Comparison of ENCODE assay signal across 8 mouse cellular contexts in genomic region chr11:9011348-9011747, GRCm38 (mm10). TPM values are rescaled to one million over a fixed set of nuclear protein-coding genes. Genes with fewer than 3 reads are reported as not detected.
DNase-seq lines count a peak whose midpoint lies in the region; ATAC-seq and TF ChIP-seq lines count a peak whose summit lies in the region.

No protein-coding gene starts in this region.

- H3K4me3 ChIP-seq in kidney, embryonic 16.5 days (ENCODE audit: low read length): peak overlapping the region; percentile 69
- peak overlapping the region; percentile 69 for H3K4me3 ChIP-seq in hindbrain, embryonic 13.5 days
- peak overlapping the region; percentile 74 for H3K4me3 ChIP-seq in midbrain, embryonic 12.5 days

- H3K36me3 ChIP-seq in kidney, embryonic 16.5 days (ENCODE audit: insufficient read depth, low read length): peaks cover 12% of the 10 kb centered on the region
- H3K36me3 ChIP-seq in hindbrain, embryonic 13.5 days: no peaks in the 10 kb centered on the region
- H3K36me3 ChIP-seq in midbrain, embryonic 12.5 days: peaks cover 9% of the 10 kb centered on the region; the same call in 1 of the 2 replicates

- no peaks in the 10 kb centered on the region; the same call in 1 of the 2 replicates for H3K27me3 ChIP-seq in kidney, embryonic 16.5 days (ENCODE audit: insufficient read depth, low read length)
- no peaks in the 10 kb centered on the region for H3K27me3 ChIP-seq in hindbrain, embryonic 13.5 days
- no peaks in the 10 kb centered on the region for H3K27me3 ChIP-seq in midbrain, embryonic 12.5 days

- TF ChIP-seq POLR2A in brain, embryonic 14.5 days (IDR thresholded peaks at IDR 0.05; ENCODE audit: borderline replicate concordance, extremely low read depth, insufficient read depth, insufficient read length, poor library complexity, severe bottlenecking): no peak

- no peaks in the 10 kb centered on the region for H3K9me3 ChIP-seq in kidney, embryonic 16.5 days (ENCODE audit: low read length)
- no peaks in the 10 kb centered on the region for H3K9me3 ChIP-seq in hindbrain, embryonic 13.5 days
- H3K9me3 ChIP-seq in midbrain, embryonic 12.5 days: no peaks in the 10 kb centered on the region

- DNase-seq in kidney, postnatal 14 days: no peak
- DNase-seq in brain, embryonic 14.5 days (ENCODE audit: low read depth): peak; percentile 62
- DNase-seq in gastrocnemius, postnatal 4 days (ENCODE audit: low spot score in 2 of 2): no peak
- DNase-seq in left cerebral cortex, postnatal 25 days (ENCODE audit: low spot score in 2 of 2): no peak
- no peak for DNase-seq in frontal cortex, adult 2 months (ENCODE audit: extremely low spot score in 1 of 2, low spot score in 1 of 2)

- H3K27ac ChIP-seq in kidney, embryonic 16.5 days (ENCODE audit: low read length): peak overlapping the region; percentile 95; the same call in 1 of the 2 replicates
- H3K27ac ChIP-seq in hindbrain, embryonic 13.5 days: no peak overlapping the region
- 0 out of 2 replicates have a peak overlapping the region, but pooled peaks have one; percentile 83 for H3K27ac ChIP-seq in midbrain, embryonic 12.5 days (replicated peaks)

- no peak for TF ChIP-seq CTCF in brain, embryonic 14.5 days (IDR thresholded peaks at IDR 0.05; ENCODE audit: borderline replicate concordance, extremely low read depth, insufficient read depth, insufficient read length)

- H3K9ac ChIP-seq in kidney, embryonic 16.5 days (replicated peaks; ENCODE audit: low read length): peak overlapping the region; percentile 82
- H3K9ac ChIP-seq in hindbrain, embryonic 13.5 days: peak overlapping the region; percentile 80
- H3K9ac ChIP-seq in midbrain, embryonic 12.5 days (replicated peaks): peak overlapping the region; percentile 79

- intact Hi-C loops in left cerebral cortex, postnatal 25 days (cut with DNase I): loop anchor here (5.0 kb wide), 1 partner anchor 106 kb away; the partner anchor contains the start of gene Upp1

- 1% methylated on average over 3 of the region's 3 CpGs for WGBS in kidney, embryonic 16.5 days
- 2% methylated on average over 3 of the region's 3 CpGs for WGBS in hindbrain, embryonic 13.5 days
- WGBS in midbrain, embryonic 12.5 days: under 1% methylated on average over 3 of the region's 3 CpGs

- H3K4me1 ChIP-seq in kidney, embryonic 16.5 days (ENCODE audit: insufficient read depth, low read length): peaks cover 9% of the 10 kb centered on the region
- peaks cover 15% of the 10 kb centered on the region for H3K4me1 ChIP-seq in hindbrain, embryonic 13.5 days (replicated peaks)
- H3K4me1 ChIP-seq in midbrain, embryonic 12.5 days: peaks cover 14% of the 10 kb centered on the region; the same call in 1 of the 2 replicates

- H3K4me2 ChIP-seq in kidney, embryonic 16.5 days (replicated peaks; ENCODE audit: low read depth, low read length): peak overlapping the region; percentile 63
- H3K4me2 ChIP-seq in hindbrain, embryonic 13.5 days: peak overlapping the region; percentile 69
- peak overlapping the region; percentile 73 for H3K4me2 ChIP-seq in midbrain, embryonic 12.5 days (replicated peaks)

- ATAC-seq in kidney, embryonic 16.5 days (ENCODE audit: low FRiP score, low TSS enrichment): peak; percentile 62
- peak; percentile 58 for ATAC-seq in hindbrain, embryonic 13.5 days (ENCODE audit: low FRiP score)
- peak; percentile 42 for ATAC-seq in midbrain, embryonic 12.5 days (ENCODE audit: low FRiP score, low read depth)

RNA-seq across cellular contexts. Expression of gene Hus1, which starts 0.4 kb away (rescaled TPM):
- 20.5 and 23.3 TPM in 2 replicates for polyA plus RNA-seq in kidney, embryonic 16.5 days (2015; fragmentation: Nextera tagmentation; extraction: Ambion mirVana)
- 12.0 and 13.3 TPM in 2 replicates for polyA plus RNA-seq in brain, embryonic 14.5 days (2012; rRNA removed)
- 9.7 and 9.9 TPM in 2 replicates for polyA plus RNA-seq in hindbrain, embryonic 13.5 days (2015; fragmentation: Nextera tagmentation; extraction: Ambion mirVana)
- polyA plus RNA-seq in midbrain, embryonic 12.5 days (2016; fragmentation: Nextera tagmentation; extraction: Ambion mirVana): 17.4 and 17.9 TPM in 2 replicates
- total RNA-seq in gastrocnemius, postnatal 4 days (2021): 10 to 100 TPM; 10.1 to 10.2 TPM
- 10 to 100 TPM; 11.0 to 13.6 TPM for total RNA-seq in left cerebral cortex, postnatal 25 days (2021)
- 12.0 TPM in 2 replicates for polyA plus RNA-seq in frontal cortex, adult 2 months (2012; rRNA removed)

RNA-seq across cellular contexts. Expression of gene Gm11992, which starts 37.0 kb away (rescaled TPM):
- 5.2 and 6.1 TPM in 2 replicates for polyA plus RNA-seq in kidney, embryonic 16.5 days (2015; fragmentation: Nextera tagmentation; extraction: Ambion mirVana)
- polyA plus RNA-seq in brain, embryonic 14.5 days (2012; rRNA removed): 1.0 and 1.1 TPM in 2 replicates
- 0.96 and 1.5 TPM in 2 replicates for polyA plus RNA-seq in hindbrain, embryonic 13.5 days (2015; fragmentation: Nextera tagmentation; extraction: Ambion mirVana)
- polyA plus RNA-seq in midbrain, embryonic 12.5 days (2016; fragmentation: Nextera tagmentation; extraction: Ambion mirVana): 0.43 and 0.47 TPM in 2 replicates
- not detected for total RNA-seq in gastrocnemius, postnatal 4 days (2021)
- under 1 TPM; 0.62 to 0.66 TPM for total RNA-seq in left cerebral cortex, postnatal 25 days (2021)
- 1.0 and 1.1 TPM in 2 replicates for polyA plus RNA-seq in frontal cortex, adult 2 months (2012; rRNA removed)

RNA-seq across cellular contexts. Expression of gene Sun3, which starts 37.4 kb away (rescaled TPM):
- polyA plus RNA-seq in kidney, embryonic 16.5 days (2015; fragmentation: Nextera tagmentation; extraction: Ambion mirVana): 0.19 and 0.26 TPM in 2 replicates
- polyA plus RNA-seq in brain, embryonic 14.5 days (2012; rRNA removed): 0.05 TPM in 1 of 2 replicates, not detected in the other
- 0.17 and 0.32 TPM in 2 replicates for polyA plus RNA-seq in hindbrain, embryonic 13.5 days (2015; fragmentation: Nextera tagmentation; extraction: Ambion mirVana)
- not detected in 2 replicates for polyA plus RNA-seq in midbrain, embryonic 12.5 days (2016; fragmentation: Nextera tagmentation; extraction: Ambion mirVana)
- not detected for total RNA-seq in gastrocnemius, postnatal 4 days (2021)
- total RNA-seq in left cerebral cortex, postnatal 25 days (2021): under 1 TPM in 1 of 2 experiments, not detected in 1; 0.30 TPM
- polyA plus RNA-seq in frontal cortex, adult 2 months (2012; rRNA removed): 0.12 and 0.15 TPM in 2 replicates

RNA-seq across cellular contexts. Expression of gene Pkd1l1, which starts 38.3 kb away (rescaled TPM):
- polyA plus RNA-seq in kidney, embryonic 16.5 days (2015; fragmentation: Nextera tagmentation; extraction: Ambion mirVana): 0.13 and 0.45 TPM in 2 replicates
- polyA plus RNA-seq in brain, embryonic 14.5 days (2012; rRNA removed): 0.10 and 0.15 TPM in 2 replicates
- 0.08 and 0.10 TPM in 2 replicates for polyA plus RNA-seq in hindbrain, embryonic 13.5 days (2015; fragmentation: Nextera tagmentation; extraction: Ambion mirVana)
- polyA plus RNA-seq in midbrain, embryonic 12.5 days (2016; fragmentation: Nextera tagmentation; extraction: Ambion mirVana): 0.04 TPM in 1 of 2 replicates, not detected in the other
- not detected for total RNA-seq in gastrocnemius, postnatal 4 days (2021)
- not detected for total RNA-seq in left cerebral cortex, postnatal 25 days (2021)
- polyA plus RNA-seq in frontal cortex, adult 2 months (2012; rRNA removed): 0.06 and 0.08 TPM in 2 replicates
